Mouse (Mus musculus) gastrocnemius, adult 8-10 months (tissue): ENCODE measurements around the gene Fam196a. TPM values are rescaled to one million over a fixed set of nuclear protein-coding genes. Genes with fewer than 3 reads are reported as not detected.

Experiments
- DNase-seq, 2 experiments: peaks; one replicate each; pipeline ENCODE4 v3.0.0; 2022; ENCODE audit warnings: low spot score in 2 of 2
- total RNA-seq, 4 experiments: library from RNA; stranded (reverse); gene quantifications; 2 replicates each; pipeline ENCODE4 v1.2.4; 2022

Fam196a gene
- not detected for total RNA-seq

DNA sequence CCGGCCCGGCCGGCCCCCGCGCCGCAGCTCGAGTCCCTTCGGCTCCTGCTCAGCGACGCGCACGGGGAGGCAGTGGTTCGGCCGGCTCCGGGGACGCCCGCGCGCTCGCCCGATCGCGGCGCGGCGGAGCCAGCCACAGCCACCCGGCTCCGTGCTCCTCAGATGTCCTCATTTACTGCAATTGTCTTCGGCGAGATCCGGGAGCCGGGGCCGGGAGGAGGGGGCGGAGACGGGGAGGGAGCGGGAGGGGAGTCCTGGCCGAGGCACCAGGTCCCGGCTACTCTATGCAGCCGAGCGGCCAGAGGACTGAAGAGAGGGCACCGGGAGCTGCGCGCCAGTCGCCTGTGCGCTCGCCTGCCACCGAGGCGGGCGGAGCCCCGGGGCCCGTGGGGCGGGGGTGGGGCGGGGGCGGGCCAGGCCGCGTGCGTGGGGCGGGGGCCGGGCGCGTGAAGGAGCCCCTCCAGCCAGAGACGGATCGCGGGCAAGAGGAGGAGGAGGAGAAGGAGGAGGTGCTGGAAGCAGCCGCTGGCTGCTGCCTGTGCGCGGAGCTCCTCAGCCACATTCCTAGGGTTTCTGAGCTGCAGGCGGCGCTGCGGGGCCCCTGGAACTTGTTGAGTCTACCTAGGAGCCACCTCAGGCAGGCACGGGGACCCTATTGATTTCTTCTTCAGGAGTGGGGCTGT is at the start of gene Fam196a:
TSS of gene Fam196a (minus strand) at position 504 of the 683 bp plus-strand sequence.
- no peak for DNase-seq

DNA sequence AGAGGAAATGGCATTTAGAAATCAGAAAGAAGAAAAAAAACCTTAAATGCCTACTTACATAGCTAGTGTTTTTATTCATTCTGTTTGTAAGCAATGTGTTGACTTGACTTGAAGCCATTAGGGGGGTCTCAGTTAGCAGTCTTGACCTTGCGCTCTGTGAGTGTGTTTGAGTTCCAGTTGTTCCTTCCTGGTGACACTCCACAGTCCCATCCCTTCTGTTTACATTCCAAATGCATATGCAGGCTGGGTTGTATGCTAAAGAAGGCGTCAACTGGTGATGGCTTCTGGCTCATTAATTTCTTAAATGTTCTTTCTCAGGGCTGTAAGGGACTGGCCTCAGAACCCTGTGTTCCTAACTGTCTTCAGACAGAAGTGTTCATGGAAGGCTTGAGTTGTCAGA is 23.4 kb upstream of the Fam196a start:
- DNase-seq, result no peak

DNA sequence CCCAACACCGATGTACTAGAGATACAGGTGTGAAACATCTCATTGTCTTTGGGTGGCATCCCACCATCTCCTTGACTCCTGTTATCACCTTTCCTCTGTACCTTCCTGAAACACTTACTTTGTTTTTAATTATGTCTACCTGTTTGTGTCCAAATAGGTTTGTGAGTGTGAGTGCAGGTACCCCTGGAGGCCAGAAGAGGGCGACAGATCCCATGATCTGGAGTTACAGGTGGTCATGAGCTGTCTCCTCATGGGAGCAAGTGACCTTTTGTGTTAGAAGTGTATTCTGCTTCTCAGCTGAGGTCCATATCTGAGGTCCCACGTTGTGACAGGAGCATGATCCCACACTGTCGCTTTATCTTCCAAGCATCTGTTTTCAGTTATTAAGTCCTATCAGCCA is 22.6 kb upstream of the Fam196a start:
- DNase-seq, result no peak

DNA sequence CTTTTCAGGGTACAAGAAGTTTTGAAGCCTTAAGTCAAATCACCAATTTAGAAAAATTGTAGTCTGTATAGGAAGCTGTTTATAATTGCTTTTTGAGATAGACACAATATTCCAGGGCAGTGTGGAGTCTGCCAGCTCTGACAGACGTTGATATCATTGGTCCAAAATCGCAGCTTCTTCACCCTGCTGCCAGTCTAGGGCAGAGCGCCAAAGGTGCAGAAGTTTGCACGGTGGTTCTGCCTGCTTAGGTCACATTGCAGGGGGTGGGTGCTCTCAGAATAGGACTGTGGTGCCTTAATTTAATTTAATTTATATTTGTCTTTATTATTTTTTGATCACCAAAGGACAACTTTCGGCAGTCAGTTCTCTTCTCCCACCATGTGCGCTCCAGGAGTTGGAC is 20.9 kb upstream of the Fam196a start:
- DNase-seq, result no peak

GRCm38 (mm10) chr7:134945925-134946716 is 7.9 kb upstream of the Fam196a start:
- DNase-seq, result no peak

DNA sequence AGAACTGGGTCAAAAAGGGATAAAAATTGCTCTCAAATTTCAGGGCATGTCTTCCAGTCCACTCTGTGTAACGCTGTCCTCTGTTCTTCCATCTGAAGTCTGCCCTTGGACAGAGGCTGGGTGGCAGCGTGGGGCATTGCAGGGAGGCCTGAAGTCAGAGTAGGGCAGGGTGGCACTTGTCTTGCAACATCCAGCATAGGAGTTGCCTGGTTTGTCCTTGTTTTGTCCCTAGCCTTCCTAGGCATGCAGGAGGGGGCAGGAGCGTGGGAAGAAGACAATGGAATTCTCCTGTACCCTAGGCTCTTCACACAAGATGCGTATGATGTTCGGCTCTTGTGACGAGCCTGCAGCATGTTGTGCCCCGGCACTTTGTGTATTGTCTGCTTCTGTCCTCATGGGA is 5.5 kb upstream of the Fam196a start:
- no peak for DNase-seq

GRCm38 (mm10) chr7:134943063-134943462 is 4.8 kb upstream of the Fam196a start:
- DNase-seq, result no peak

DNA sequence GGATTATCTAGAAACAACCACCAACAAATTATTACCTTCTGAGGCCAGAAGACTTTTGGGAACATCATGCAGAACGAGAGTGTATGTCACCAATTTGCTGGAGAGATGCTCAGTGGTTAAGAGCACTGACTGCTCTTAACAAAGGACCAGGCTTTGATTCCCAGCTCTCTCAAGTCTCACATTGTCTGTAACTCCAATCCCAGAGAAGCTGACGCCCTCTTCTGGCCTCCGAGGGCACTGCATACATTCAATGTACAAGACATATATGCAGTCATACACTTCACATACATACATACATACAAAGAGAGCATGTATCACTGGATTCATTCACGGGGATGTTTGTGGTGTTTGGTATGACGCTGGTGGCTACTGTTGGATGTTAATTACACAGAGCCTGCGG is 3.7 kb upstream of the Fam196a start:
- DNase-seq, result no peak

DNA sequence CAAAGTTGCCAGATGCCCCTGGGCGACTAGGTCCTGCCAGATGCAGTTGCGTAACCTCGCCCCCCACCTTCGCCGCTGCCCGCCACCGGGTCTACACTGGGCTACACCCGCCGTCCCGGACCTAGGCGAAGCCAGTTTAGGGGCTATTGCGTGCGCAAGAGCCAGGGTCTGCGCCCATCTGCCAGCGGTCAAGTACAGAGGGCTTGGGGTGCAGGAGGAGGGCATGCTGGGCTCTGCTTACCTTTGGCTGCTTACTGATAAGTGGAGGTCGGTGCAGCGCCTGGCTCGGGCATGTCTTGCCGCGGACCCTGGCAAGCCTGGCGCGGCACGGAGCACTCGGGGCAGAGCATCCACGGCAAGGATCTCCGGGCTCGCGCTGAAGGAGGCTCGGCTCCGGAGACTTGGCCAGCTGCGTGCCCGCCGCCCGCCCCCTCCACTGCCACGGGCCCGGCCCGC is 731 bp downstream of the Fam196a start:
- DNase-seq, result no peak

GRCm38 (mm10) chr7:134931886-134932285 is 6.3 kb downstream of the Fam196a start:
- DNase-seq, result no peak

- no peak for DNase-seq
Observed at GRCm38 (mm10) chr7:134901992-134902391, 36.2 kb downstream of the Fam196a start.

- no peak for DNase-seq
Observed at GRCm38 (mm10) chr7:134899462-134899861, 38.8 kb downstream of the Fam196a start.

DNA sequence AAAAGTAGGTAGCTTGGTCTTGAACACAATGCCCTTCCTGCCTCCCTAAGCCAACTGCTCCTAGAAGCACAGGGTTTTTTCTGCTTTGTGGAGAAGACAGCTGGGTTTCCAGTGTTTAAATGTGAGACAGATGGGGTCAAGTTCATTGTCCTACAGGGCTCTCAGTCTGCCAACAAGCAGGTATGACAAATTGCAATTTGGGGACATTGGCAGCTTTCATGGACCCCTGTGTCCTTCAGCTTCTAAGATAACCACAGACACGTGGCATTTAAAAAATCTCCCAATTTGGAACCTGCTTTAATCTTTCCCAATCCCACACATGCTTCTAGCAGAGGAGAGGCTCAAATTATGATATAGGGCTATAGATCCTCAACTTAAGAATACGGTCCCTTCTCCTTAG is 43.6 kb downstream of the Fam196a start:
- DNase-seq, result no peak

DNA sequence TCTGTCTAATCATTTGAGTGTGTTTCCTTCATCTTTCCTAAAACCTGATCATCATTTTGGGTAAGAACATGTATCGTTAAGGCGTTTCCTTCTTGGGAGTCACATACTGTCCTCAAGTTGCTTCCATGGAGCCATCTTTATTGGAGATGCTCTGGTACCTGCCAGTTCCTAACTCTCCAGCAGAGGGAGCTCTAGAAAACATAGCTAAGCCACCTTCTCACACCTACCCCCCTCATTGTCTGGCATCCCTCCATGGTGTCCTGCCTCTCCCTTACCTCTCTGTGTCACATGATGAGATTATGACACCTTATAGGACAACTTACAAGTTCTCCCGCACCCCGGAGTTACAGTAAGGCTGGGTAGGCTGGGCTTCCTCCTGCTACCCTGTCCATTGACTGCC is 45.3 kb downstream of the Fam196a start:
- no peak for DNase-seq

DNA sequence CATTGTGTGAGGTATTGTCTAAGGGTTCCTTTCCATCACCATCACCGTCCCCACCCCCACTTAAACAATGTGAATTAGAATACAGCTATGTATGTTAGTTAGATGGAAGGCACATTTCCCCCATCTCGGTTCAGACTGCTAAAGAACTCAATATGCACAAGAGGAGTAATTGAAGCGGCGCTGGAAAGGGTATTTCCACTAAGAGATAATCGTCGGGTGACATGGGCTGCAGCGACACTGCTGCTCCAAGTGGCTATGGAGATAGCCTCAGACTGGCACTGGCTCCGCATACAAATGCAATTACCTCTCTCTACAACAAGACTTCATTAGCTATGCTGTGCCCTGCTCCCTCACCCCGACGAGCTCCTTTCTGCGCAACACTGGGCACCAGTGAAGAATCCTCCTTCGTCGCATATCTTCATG is 45.8 kb downstream of the Fam196a start:
- DNase-seq, result no peak

GRCm38 (mm10) chr7:134883516-134883915 is 54.7 kb downstream of the Fam196a start:
- no peak for DNase-seq

DNA sequence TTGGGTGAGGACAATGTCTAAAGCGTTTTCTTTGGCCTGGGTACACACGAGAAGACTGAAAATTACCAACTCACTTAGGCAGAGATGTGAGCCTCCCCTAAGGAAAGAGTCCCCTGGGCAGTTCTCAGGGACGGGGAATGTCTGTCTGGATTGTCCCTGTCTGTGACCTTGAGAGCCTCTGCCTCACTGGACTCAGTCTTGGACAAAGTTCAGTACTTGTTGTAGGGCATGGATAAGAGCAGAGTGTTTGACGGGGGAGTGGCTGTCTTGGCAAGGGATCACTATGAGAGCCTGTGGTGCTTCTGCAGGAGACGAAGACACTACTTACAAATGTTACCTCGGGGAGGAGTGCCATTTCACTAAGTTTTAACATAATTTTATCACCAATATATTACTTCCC is 57.8 kb downstream of the Fam196a start:
- DNase-seq, result no peak

DNA sequence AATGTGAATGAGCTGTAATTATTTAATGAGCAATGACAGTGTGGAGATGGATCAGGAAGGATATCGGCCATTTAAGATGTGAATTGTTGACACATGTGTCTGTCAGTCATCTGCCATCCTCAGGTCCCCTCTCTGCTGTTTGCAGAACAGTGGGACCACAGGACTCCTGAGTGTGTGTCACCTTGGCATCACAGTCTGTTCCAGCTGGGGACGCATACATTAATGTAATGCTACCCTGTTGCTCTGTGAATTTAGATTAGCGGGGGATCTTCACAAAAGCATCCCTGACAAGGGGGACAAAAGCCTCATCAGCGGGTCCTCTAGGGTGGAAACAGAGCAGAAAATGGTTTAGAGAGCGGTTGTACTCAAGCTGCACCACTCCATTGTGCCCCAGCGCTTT is 59.2 kb downstream of the Fam196a start:
- no peak for DNase-seq

DNA sequence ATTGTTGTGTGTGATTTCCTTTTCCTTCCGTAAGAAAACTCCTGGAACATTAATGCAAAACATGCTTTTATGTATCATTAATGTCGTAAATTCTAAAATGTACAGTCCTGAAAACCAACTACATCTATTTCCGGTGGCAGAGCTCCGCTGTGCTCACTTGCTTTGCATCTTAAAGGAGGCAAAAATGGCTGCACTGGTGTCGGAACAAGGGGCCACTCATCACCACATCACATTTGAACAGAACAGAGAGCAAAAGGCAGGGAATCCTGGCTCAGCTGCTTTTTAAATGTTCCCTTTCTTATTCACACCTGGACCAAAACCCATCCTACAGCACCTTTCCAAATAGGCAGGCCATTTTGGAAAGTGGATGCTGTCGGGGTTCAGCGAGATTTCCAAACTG is 65.2 kb downstream of the Fam196a start:
- DNase-seq, result no peak

DNA sequence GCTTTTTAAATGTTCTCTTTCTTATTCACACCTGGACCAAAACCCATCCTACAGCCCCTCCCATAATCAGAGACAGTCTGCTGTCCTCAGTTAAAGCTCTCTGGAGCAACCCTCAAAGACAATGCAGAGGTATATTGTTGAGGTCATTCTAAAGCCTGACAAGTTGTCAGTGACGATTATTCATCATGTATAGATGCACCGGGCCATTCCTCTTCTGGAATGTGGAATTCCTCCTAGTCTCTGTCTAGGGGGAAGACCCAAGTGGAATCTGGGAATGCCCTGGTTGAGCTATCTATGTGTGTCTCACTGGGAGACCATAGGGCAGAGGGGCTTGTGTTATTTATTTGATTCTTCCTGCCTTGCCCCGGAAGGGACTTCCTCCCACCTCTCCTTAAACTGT is 65.7 kb downstream of the Fam196a start:
- no peak for DNase-seq

DNA sequence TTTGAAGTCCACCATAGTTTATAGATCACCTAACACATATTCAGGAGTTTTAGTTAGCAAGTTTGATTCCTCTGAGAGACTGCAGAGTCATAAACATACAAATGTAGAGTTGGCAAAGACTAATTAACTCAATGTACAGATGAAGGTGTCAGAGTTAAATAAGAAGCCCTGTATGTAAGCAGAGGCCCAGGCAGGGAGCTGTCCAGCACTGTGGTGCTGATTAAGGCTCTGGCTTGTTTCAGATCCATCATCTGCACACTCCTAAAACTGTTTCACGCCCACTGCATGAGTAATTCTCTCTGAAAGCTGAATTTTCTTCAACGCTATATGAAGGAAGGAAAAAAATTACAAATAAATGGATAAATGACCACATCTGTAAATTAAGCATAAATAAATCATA is 74.1 kb downstream of the Fam196a start:
- DNase-seq, result no peak

GRCm38 (mm10) chr7:134862000-134862399 is 76.2 kb downstream of the Fam196a start:
- DNase-seq, result no peak

GRCm38 (mm10) chr7:134842751-134843150 is 95.5 kb downstream of the Fam196a start:
- DNase-seq, result no peak
